Mouse (Mus musculus) ES-CJ7 (cell line): ENCODE data around the gene Dapk2.

Experiments
- DNase-seq: peaks from one replicate; pipeline ENCODE4 v3.0.0; 2011; ENCODE audit warnings: low read depth, low spot score

Gene Dapk2

DNA sequence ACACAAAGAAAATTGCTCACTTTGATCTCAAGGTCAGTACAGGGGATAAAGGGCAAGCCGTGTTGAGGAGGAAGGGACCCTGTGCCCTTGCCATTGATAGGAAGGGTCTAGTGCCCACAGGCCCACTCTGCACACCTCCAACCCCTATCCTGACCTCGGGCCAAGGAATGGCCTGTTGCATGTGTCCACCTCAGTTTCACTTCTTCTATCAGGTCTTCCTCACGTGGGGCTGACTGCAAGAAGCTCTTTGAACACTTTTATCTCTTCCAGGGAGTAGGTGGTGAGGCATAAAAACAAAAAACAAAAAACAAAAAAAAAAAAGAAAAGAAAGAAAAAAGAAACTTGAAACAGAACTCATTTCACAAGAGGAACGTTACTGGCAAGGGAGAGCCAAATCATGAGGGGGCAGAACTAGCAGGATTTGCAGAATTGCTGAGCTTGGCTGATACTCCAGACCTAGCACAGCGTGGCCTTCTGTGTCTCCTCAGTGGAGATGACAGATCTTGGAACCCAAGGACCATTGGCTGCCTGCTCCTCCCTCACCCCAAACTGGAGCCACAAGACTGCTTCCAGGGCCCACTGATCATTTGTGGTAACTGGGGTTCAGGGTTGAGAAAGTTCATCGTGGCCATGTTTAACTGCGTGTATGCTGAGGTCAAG is 73.9 kb downstream of the Dapk2 start:
- DNase-seq, result no peak

DNA sequence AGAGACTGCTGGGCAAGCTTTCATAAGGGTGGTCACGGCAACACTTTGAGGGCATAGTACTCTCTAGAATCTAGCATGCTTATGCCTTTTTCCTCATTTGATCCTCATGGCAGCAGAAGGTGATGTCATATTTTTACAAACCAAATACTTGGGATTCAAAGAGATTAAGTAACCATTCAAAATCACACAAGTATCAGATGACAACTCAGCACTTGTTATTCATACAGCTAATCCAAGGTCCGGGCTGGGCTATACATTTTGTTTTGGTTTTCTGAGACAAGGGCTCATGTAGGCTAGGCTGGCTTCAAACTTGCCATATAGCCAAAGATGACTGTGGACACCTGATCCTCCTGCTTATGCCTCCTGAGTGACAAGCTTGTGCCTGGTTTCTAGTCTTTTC is 78.6 kb downstream of the Dapk2 start:
- no peak for DNase-seq

DNA sequence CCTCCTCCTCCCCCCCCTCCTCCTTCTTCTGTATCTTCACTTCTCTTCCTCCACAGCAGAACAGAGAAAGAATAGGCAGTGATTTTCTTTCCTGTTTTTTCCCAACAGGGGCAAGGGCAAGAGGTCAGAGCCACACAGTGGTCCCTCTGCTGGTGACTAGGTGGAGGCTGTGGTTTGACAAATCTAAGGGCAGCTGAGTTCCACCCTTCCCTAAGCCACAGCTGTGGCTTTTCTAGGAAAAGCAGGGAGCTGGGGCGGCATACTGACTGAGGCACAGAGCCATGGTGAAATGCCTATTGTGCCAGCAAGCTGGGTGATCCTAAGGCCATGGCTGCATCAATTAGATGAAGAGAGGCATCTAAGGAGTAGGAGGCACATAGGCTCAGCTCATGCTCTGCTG is 79.7 kb downstream of the Dapk2 start:
- DNase-seq, result peak; percentile 10

DNA sequence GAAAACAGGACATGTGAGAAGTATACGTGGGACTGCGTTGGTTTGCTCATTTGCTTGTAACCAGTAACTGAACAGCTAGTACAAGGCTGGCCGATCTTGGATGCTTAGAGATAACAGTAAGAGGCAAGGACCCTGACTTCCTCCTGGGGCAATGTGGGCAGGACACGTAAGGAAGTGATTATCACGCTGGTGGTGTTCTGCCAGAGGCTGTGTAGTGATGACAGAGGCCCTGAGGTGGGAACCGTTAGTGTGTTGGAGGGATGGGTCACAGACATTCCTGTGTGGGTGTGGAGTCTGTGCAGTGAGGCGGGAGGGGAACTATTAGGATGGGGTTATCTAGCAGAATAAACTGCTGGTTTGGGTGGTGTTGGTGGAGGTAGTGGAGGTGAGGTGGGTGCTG is 81.2 kb downstream of the Dapk2 start:
- DNase-seq, result no peak

DNA sequence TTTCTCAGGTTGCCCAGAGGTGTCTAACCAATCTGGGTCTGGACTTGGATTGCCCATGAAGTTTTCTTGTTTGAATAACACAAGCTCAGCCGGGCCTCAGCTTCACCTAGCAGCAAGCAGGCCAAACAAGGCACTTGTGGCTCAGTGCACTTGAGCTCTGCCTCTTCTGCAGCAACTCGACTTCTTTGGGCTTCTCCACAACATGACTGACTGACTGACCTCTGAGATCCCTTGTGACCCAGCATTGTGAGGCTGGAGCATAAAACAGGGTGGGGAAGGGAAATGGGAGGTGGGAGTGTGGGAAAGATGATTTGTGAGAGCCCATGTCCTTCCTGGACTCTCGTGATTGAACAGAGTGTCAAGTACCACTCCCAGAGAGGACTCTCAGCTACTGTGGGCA is 81.7 kb downstream of the Dapk2 start:
- DNase-seq, result no peak

DNA sequence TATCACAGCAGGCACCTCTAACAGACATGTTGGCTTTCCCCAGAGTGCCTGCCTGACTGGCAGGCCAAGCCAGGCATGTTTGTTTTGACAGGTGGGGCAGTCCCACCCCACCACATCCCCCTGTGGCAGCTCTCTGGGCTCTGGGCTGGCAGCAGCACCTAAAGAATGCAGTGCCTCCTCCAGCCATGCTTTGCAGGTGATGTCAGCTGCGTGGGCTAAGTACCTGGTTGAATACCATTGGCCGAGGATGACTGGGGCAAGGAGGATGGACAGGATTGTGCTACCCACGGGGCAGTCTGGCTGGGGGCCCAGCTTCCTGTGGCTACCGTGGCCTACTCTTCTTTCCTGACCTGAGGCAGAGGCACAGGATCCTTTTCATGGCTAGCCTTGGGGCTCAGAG is 82.5 kb downstream of the Dapk2 start:
- no peak for DNase-seq

DNA sequence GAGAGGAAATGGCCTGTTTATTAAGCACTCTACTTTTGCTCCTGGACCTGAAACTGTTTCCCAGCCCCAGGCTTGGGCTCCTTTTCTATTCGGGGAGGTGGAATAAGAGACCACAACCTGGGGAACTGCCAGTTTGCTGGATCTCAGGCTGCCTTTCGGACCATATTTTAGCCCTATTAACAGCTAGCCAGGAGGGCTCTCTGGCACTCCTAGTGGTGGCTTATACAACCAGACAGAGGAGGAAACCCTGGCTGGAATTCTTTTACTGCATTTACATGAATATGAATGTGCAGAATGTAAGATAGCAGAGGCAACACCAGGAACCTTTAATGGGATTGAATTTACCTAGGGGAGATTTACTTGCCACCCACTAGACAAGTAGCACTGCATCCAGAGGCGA is 83.0 kb downstream of the Dapk2 start:
- DNase-seq, result peak; percentile 23

DNA sequence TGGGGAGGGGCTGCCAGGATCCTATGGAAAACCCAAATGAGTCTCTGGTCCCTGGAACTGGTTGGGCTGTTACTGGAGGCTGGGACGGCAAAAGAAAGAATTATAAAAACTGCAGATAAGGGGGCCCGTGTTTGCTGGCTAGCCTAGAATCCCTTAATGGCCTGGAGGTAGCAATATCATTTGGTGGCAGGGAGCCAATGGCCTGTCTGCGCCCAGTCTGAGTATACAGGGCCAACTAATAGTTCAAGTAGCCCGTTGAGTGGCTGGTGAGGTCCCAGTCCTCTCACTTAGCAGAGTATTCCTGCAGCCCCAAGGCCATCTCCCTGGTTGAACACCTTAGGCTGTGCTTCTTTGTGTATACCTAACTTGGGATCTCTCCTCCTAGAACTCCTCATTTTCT is 83.7 kb downstream of the Dapk2 start:
- no peak for DNase-seq

DNA sequence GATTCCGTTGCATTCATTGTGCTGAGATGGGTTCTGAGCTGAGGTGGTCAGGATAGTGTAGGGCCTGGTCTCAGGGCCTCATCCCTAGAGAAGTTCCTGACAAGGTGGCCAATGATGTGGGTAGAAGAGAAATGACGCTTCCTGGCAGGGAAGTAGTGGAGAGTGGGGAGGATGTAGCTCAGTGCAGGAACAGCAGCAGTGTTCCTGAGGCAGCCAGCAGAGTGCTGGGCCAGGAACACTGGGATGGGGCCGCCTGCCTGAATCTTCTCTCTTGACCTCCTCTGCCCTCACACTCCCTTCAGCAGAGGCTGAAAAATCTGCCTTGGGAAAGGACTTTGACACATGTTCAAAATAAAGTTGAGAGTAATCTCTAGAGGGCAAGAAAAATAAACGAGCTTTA is 85.2 kb downstream of the Dapk2 start:
- no peak for DNase-seq

DNA sequence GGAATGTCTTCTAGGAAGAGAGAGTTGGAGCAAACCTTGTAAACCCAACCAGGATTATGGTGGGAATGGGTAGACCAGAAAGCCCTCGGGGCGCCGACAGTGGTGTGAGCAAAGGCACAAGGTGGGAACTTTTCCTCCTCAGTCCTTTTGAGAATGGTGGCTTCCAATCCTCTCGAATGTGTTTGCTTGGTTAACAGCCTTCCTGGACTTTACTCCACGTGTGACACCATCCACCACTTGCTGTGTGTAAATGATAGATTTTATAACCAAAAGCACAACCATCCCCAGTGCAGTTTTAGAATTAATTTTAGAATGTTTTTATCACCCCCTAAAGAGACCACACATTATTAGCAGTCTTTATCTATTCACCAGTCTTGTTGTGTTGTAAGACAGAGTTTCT is 86.1 kb downstream of the Dapk2 start:
- no peak for DNase-seq

DNA sequence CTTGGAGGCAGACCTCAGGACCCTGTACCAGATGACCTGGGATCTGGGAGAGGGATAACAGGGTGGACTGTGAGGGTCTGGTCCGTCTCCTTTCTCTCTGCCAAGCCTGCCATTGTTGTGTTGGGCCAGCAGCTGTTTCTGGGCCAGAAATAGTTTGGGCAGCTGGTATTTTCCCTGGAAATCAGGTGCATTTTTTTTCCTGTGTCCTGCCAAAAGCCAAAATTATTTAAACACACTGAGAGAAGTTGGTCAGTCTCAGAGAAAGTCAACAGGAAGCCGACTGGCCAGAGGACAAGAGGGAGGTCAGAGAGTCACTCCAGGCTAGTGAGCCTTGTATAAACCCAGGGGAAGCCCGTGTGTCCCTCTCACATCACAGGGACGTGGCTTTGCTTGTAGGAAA is 87.7 kb downstream of the Dapk2 start:
- DNase-seq, result no peak

DNA sequence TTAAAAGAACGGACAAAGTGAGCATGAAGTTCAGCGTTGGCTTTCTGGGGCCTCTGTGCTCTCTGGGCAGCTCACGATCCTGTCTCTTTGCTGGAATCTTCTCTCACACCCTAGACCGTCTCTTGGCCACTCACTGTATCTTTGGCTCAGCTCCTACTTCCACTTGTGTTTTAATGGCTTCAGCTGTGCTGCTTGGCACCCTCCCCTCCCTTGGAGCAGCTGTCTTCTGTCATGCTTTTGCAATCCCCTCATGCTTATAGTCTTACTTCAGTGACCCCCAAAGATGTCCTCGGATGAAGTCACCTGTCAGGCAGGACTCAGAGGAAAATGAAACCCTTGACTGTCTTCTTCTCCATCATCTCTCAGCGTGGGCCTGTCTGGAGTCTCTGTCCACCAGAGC is 91.3 kb downstream of the Dapk2 start:
- no peak for DNase-seq

DNA sequence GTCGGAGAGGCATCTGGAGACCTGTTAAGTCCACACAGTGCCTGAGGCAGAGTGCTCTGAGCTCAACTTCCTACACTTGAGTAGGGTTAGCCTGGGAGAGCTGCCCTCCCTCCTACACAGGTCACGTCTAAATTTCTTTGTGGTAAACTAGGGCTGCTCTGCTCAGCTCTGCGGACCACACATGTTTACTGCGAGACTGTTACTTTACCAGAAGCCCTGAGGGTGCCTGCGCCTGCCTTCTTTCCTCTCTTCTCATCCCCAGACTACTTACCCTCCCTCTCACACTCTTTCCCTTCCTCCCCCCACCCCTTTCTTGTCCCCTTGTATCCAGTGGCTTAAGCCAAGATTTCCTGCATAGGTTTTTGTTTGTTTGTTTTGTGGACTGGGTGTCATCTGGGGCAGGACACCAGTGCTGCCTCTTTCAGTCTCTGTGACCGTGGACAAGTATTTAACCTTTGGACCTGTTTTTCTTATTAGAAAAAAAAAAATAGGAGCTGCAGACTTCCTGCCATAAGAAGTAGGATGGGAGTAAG is 93.2 kb downstream of the Dapk2 start:
- no peak for DNase-seq

DNA sequence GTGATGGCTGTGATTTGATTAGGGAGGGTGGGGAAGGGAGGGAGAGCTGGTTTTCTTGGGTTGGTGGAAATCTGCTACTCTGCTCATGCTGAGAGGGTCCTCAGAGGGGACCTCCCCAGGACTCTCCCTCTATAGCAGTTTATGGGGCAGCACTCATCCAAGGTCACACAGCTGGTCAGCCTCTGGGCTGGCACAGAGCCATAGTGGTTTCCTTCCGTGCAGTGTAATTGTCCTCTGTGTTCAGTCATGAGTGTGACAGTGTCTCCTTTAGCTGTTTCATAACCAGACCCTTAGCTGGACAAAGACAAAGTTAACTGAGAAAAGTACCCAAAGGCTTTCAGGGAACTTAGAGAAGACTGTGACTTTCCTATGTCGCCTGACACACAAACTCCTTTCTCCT is 103.7 kb downstream of the Dapk2 start:
- DNase-seq, result no peak

DNA sequence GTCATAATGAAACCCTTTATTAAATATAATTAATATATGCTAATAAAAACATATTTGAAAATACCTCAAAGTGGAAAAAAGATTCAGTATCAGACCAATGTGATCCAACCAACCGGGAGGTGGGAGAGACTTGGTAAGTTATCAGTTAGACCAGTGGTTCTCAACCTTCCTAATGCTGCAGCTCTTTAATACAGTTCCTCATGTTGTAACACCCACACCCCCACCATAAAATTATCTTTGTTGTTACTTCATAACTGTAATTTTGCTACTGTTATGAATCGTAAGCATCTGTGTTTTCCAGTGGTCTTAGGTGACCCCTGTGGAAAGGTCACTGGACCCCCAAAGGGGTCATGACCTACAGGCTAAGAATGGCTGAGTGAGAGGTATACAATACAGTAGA is 105.7 kb downstream of the Dapk2 start:
- DNase-seq, result no peak

DNA sequence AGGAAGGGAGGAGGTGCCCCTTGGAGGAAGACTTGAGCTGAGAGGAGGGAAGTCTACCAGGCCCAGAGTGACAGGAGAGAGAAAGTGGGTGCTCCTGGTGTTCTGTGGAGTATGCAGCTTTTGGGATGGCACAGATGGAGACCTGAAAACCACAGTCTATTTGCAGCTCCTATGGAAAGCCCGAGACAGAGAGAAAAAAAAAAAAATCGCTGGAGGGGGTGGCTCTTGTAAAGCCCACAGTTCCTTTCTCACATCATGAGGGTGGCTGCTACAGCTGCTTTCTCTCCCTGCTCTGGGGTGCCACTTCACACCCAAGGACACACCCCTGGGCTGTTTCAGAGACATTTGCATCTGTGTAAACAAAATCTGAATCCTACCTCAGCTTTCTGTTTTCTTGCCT is 107.6 kb downstream of the Dapk2 start:
- DNase-seq, result no peak

DNA sequence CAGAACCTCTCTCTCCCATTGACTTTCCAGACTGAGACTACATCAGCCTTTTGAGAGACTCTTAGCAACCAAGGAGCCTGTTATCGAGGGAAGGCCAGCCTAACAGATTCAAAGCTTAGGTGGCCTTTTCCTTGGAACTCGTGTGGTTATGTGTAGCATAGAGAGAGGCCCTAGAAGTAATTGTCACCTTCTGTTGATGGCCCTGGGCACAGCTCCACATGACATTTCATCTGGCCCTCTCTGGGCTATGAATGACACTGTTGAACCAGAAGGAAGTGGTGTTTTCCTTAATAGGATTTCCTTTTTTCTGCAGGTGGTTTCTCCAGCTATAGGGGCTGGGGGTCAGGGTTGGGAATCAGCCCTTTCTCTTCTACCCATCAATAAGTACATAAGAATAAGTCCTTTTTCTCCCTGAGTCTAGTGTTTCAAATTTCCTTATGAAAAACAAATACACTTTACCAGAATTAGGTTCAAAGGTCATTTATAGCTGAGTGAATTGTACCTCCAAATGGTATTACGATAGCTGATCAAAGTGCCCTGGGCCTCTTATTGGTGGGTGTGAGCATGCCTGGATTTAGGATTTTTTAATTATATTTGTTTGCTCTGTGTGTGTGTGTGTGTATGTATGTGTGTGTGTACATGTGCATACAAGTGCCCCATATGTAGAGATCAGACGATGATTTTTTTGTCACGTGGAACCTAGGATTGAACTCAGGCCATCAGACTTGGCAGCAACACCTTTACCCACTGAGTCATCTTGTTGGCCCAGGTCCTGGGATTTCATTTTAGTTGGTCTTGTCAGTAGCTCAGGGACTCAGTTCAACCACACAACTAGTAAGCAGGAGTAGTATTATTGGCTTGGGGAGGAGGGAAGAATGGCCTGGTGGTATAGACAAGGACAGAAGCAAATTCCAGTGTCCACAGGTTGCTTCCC is 108.5 kb downstream of the Dapk2 start:
- DNase-seq, result no peak

DNA sequence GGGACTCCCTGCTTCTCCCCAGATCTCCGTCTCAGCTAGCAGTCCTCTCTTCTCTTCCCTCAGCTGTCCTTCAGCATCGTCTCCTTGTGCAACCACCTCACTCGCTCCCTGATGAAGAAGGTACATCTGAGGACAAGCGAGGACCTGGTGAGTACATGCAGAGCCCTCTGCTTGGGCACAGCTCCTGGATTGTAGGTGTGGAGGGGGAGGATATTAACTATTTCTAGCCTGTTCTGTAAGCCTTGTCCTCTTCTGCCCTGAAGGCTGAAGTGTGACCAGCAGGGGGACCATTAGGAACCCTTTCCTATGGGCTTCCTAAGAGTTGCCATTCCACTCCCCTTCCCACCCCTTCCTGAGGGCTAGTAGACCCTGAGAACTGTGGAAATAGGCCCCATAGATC is 110.8 kb downstream of the Dapk2 start:
- DNase-seq, result no peak

DNA sequence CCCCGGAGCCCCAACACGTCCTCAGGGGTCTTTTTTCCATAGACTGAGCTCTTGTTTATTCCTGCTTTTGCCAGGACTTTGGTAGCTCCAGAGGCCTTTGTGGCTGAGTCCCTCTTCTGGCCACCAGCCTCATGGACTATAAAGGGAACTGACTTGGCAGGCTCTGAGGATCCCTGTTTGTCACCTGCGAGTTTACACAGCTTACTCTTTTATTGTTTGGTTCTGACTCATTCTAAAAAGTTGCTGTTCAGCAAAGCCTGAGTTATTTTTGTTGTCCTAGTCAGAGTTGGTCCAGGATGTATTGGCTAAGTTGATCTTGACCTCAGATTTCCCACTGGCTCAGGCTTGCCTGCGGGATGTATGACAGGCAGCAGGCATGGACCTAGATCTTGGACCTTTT is 112.0 kb downstream of the Dapk2 start:
- DNase-seq, result no peak

DNA sequence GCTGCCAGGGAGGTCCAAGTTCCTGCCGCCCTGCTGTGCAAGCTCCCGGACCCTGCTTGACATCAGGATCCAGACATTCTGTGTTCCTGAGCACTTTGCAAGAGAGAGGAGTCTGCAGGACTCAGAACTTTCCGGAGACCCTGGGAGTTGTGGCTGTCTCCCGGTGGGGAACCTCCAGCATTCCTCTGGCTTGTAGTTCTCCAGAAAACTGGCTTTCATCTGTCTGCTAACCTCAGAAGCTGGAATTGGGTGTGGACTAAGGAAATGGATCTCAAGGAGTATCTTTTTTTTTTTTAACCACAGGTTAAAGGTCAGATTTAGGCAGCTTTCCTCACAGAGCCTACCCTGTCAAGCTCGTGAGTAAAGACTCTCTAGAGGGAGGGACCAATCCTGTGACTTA is 113.7 kb downstream of the Dapk2 start:
- peak; percentile 26 for DNase-seq

DNA sequence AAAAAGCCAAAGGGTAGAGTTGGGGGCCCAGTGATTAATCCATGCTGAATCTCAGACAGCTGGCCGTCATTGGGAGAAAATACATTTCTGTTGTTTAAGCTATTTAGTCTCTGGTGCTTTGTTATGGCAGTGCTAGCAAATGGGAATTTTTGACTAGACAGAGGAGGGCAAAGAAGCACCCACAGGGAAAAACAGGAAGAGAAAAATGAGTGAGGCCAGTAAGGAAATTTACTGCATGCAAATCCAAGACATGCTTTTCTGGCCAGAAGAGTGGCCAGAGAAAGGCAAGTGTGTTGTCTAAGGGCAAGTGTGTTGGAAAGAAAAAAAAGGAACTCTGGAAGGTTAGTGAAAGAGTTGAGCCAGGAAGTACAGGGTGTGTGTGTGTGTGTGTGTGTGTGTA is 115.6 kb downstream of the Dapk2 start:
- no peak for DNase-seq

DNA sequence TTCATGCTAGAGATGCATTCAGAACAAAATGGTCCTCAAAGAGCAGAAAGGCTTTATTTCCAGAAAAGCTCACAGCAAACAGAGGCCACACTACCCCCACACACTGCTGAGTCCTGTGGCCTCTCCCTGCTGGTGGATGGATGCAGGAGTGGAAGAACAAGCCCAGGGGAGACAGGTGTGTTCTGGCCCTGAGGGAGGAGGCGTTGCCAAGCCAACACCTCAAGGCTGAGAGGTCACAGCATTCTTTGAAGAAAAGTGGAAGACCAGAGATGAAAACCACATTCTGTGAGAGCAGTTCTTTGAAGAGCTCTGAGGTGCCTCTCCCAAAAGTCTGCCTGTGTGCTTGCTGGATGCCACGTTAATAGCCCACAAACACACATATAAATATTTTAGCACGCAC is 116.6 kb downstream of the Dapk2 start:
- DNase-seq, result no peak
